Mouse (Mus musculus) CH12.LX (cell line): ENCODE data around the gene Ncan.

Experiments used
- CTCF ChIP-seq, 2 experiments: IDR thresholded peaks in 1 of 2; conservative IDR thresholded peaks in 1 of 2; 2 replicates each; pipeline ENCODE4 v1.5.1; 2011 to 2012; ENCODE audit warnings: low read depth in 2 of 2, low read length in 2 of 2, improper control_type of control experiment in 1 of 2, inconsistent platforms in 1 of 2, mild to moderate bottlenecking in 1 of 2, moderate library complexity in 1 of 2
- MAFK ChIP-seq: IDR thresholded peaks from 2 replicates; pipeline ENCODE4 v1.6.1; 2011; ENCODE audit warnings: low read length, improper control_type of control experiment; ENCODE audit not compliant: insufficient replicate concordance
- MEF2A ChIP-seq: IDR thresholded peaks from 2 replicates; pipeline ENCODE4 v1.6.1; 2014; ENCODE audit warnings: low read depth, mild to moderate bottlenecking, inconsistent platforms, low read length, improper control_type of control experiment, borderline replicate concordance
- NELFE ChIP-seq: IDR thresholded peaks from 2 replicates; pipeline ENCODE4 v1.6.1; 2011; ENCODE audit warnings: low read depth, low read length, improper control_type of control experiment
- POLR2A ChIP-seq: IDR thresholded peaks from 2 replicates; pipeline ENCODE4 v1.6.1; 2011; ENCODE audit warnings: low read depth, mild to moderate bottlenecking, improper control_type of control experiment, low read length
- POLR2AphosphoS2 ChIP-seq: IDR thresholded peaks from 2 replicates; pipeline ENCODE4 v1.6.1; 2011; ENCODE audit warnings: low read depth, low read length, improper control_type of control experiment
- USF1 ChIP-seq: IDR thresholded peaks from 2 replicates; pipeline ENCODE4 v1.6.1; 2014; ENCODE audit warnings: low read depth, mild to moderate bottlenecking, inconsistent platforms, low read length, improper control_type of control experiment
- USF2 ChIP-seq: conservative IDR thresholded peaks from 2 replicates; pipeline ENCODE4 v1.6.1; 2011; ENCODE audit warnings: low read depth, low read length, improper control_type of control experiment
- ZNF384 ChIP-seq: IDR thresholded peaks from 2 replicates; pipeline ENCODE4 v1.6.1; 2012; ENCODE audit warnings: low read depth, low read length, improper control_type of control experiment, inconsistent platforms

DNA sequence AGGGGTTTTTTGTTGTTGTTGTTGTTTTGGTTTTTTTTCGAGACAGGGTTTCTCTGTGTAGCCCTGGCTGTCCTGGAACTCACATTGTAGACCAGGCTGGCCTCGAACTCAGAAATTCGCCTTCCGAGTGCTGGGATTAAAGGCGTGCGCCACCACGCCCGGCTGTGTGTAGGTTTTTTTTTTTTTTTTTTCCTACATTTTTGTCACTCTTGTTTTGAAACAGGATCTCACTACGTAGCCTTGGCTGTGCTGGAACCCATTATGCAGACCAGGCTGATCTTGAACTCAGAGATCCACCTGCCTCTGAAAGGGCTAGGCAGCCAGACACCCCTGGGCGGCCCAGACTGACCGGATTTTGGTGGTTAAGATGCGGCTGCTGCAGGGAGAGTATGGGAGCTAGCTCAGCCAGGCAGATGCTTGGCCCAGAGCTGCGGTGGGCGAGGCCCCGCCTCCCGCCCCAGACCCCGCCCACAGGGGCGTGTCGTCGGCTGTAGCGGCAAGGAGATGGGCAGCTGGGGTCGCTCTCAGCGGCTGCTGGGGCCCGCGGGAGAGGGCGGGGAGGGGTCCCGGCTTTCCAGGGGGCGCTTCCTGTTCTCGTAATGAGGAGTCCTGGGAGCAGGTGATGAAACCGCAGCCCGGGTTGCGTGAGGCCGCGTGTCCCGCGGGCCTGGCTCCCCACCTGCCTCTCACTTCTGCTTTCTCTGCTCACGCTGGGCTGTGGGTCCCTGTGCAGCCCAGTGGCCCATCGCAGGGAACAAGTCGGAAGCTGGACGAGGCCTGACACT is 37.6 kb upstream of the Ncan start:
- peak; percentile 66; the same call in 1 of the 2 replicates for TF ChIP-seq ZNF384
- peak; percentile 55 for TF ChIP-seq MAFK
- peak in 1 of 2 experiments; percentile 21; a peak in 1 of 4 replicates for TF ChIP-seq CTCF (conservative IDR thresholded peaks at IDR 0.05 in 1 of 2, IDR thresholded peaks at IDR 0.05 in 1 of 2; ENCODE audit: low read depth in 2 of 2, low read length in 2 of 2)
- no peak; the same call in 1 of the 2 replicates for TF ChIP-seq NELFE
- no peak for TF ChIP-seq USF1
- TF ChIP-seq POLR2A: peak; percentile 81
- no peak for TF ChIP-seq USF2
- TF ChIP-seq POLR2AphosphoS2: peak; percentile 35; the same call in 1 of the 2 replicates
- peak; percentile 90 for TF ChIP-seq MEF2A
